Mouse (Mus musculus) brain, embryonic 14.5 days (tissue): ENCODE data around the gene Axin1. TPM values are rescaled to one million over a fixed set of nuclear protein-coding genes. Genes with fewer than 3 reads are reported as not detected.
"Not testable (repeated sequence)": the region's sequence is repeated elsewhere in the genome, so short reads cannot be mapped to it uniquely, and the experiment has no call there.

Source experiments
- DNase-seq: peaks from one replicate; pipeline ENCODE4 v3.0.0-alpha.2; 2011; ENCODE audit warnings: low read depth
- CTCF ChIP-seq: fragments of 200-500 bp; IDR thresholded peaks from 2 replicates; pipeline ENCODE4 v1.5.1; 2012; ENCODE audit warnings: inconsistent platforms, mild to moderate bottlenecking, moderate library complexity, borderline replicate concordance; ENCODE audit not compliant: insufficient read depth, insufficient read length; ENCODE audit errors: extremely low read depth
- POLR2A ChIP-seq: fragments of 200-500 bp; IDR thresholded peaks from 2 replicates; pipeline ENCODE4 v1.6.1; 2012; ENCODE audit warnings: mild to moderate bottlenecking, inconsistent platforms, borderline replicate concordance; ENCODE audit not compliant: poor library complexity, insufficient read depth, insufficient read length, severe bottlenecking; ENCODE audit errors: extremely low read depth
- polyA plus RNA-seq: library from polyadenylated mRNA; depleted of rRNA; stranded (reverse); fragments of >200 nt; gene quantifications from 2 replicates; pipeline ENCODE4 v1.2.3, GENCODE M21; 2012

The Axin1 gene
- polyA plus RNA-seq, 1 experiment = 31.6 TPM

DNA sequence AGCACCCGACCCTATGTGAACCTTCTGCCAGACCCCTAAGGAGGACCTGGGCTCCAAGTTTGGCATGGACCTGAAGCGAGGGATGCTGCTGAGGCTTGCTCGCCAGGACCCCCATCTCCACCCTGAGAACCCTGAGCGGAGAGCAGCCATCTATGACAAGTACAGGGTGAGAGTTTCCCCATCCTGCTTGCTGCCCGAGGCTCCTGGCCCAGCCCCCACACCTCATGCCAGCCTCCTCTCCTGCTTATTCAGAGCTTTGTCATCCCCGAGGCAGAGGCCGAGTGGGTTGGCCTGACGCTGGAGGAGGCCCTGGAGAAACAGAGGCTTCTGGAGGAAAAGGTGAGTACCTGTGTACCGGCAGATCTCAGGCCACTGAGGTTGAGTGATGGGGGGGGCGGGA lies 13.3 kb upstream of the Axin1 start:
- no peak for DNase-seq
- no peak for TF ChIP-seq CTCF
- no peak for TF ChIP-seq POLR2A

DNA sequence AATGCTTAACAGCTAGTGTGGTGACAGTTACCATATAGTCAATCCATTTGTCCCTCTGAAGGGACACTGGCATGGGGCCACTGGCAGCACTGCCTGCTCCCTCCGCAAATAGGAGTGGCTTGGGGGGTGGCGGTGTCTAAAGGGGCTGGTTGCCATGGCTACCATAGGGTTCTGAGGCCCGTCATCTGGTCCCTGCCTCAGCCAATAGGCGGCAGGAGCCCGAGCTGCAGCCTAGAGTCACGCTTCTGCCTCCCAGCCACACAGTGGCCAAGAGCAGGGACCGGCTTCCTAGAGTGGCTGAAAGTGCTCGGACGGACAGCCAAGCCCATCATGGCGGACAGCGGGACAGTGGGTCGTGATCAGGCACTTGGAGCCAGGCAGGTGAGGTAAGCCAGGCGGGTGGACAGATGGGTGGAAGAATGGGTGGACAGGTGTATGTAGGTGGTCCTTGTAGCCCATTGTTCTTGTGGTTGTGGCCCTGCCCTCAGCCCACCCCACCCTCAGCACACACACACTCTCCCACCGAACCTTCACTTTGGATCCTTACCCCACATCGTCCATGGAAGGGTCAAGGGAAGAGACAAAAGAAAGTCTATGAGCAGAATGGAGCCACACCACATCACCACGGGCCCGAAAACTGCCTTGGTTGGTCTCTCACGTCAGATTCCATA lies 7.3 kb upstream of the Axin1 start:
- DNase-seq = peak; percentile 83
- TF ChIP-seq CTCF = no peak
- no peak for TF ChIP-seq POLR2A

DNA sequence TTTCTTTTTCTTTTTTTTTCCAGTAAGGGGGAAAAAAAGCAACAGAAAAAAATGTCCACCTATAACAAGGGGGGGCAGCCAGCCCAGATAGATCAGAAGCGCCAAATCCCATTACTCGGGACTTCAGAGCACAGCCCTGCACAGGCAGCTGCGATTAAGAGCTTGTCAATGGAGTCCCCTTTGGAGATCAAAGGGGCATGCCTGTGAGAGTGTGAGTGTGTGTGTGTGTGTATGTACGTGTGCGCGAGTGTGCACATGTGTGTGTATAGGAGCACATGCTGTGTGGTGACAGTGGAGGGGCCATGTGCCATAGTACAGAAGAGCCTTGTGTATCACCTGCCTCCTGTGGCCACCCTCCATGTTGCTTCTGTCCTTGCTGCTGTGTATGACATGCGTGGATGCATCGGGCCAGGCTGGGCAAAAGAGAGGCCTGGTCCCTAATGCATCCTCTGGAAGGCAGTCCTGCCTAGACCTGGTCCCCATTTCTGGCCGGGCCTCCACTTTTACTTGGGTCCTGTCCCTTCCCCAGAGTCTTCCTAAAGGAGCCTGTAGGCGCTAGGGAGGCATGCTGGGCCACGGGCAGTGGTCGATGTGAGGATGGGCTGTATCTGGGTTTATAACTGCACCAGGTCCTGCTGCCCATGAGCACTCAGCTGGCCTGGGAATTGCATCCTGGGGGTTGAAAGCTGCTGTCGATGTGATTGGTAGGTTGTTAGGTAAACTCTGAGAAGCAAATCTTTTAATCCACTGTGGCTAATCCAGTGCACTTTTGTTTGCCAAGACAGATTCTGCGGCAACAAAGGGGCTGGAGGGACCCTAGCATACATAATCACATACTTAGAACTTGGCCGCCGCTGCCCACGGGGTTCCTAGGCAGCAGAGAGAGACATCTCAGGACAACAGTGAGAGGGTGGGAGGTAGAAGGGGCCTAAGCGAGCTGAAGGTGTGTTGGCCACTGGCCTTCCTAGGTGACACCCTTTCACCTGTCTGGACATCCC lies 6.3 kb upstream of the Axin1 start:
- TF ChIP-seq CTCF = no peak
- no peak for TF ChIP-seq POLR2A
- peak; percentile 76 for DNase-seq

DNA sequence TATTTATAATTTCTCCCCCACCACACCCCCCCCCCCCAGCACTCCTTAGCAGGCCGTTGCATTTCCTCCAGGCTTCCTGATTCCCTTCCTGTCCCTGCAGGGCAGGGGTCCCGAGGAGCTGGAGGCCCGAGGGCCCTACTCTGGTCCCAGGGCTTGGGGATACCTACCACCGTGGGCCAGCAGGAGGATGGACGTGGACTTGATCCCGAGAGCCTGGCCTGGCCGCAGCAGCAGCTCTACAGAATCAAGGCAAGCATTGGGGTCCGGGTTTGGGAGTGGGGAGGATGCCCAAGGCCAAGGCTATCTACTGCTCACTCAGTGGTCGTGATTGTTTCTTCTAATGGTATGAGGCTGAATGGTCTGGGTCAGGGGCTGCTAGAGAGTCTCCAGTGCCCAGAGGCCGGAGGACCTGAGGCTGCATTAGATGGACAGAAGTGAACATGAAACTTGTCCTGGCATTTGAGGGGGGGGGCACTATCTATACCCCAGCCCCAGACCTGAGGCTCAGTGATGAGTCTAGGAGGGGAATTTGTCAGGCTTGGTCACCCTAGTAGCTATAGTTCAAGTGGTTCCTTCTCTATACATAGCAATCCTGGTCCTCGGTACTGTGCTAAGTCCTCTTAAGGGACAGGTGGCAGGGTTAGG lies 1.3 kb upstream of the Axin1 start:
- TF ChIP-seq POLR2A = no peak
- TF ChIP-seq CTCF = no peak

DNA sequence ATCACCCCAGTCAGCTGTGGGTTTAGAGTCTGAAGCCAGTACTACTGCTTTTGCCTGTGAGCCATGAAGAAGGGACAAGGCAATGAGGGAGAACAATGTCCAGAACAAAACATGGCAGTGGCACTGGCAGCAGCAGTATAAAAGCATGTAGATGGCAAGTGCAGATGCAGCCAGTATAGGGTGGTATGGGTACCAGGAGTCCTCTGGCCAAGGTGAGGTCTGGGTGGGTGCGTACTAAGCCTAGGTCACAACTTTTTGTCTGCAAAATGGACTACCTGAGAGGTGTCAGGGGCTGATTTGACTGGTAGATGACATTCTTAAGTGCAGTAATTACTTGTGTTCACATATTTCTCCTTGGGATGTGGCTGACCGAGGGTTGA lies 747 bp upstream of the Axin1 start:
- TF ChIP-seq CTCF = no peak
- no peak for TF ChIP-seq POLR2A
- DNase-seq = no peak

More for the DNA sequence above, 1.3 kb upstream of the Axin1 start:
- DNase-seq = no peak

DNA sequence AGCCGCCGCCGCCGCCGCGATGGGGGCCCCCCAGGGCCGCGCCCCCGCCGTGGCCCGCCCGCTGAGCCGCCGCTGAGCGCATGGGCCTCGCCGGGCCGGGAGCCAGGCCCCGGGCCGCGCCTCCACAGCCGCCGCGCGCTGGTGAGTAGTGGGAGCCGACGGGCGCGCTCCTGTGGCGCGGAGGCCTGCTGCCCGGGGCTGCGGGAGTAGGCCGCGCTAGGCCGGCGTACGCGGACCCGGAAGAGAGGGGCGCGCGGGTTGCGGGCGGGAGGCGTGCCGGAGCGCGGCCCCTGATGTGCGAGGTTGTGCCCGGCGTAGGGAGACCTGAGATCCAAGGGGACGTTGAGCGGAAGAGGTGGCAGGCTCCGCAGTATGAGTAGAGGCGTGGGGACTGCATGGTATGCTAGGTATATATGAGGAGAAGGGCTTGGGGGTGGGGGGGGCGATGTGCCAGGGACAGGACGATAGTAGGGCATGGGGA lies 453 bp downstream of the Axin1 start:
- no peak for TF ChIP-seq CTCF
- no peak for TF ChIP-seq POLR2A
- DNase-seq = peak; percentile 67

DNA sequence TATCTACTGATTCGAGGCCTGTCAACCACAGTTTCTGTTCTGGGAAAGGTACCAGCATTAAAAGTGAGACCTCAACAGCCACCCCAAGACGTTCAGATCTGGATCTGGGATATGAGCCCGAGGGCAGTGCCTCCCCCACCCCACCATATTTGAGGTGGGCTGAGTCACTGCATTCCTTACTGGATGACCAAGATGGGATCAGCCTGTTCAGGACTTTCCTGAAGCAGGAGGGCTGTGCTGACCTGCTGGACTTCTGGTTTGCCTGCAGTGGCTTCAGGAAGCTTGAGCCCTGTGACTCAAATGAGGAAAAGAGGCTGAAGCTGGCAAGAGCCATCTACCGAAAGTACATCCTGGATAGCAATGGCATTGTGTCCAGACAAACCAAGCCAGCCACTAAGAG lies 4.3 kb downstream of the Axin1 start:
- no peak for DNase-seq
- TF ChIP-seq POLR2A = no peak
- no peak for TF ChIP-seq CTCF

DNA sequence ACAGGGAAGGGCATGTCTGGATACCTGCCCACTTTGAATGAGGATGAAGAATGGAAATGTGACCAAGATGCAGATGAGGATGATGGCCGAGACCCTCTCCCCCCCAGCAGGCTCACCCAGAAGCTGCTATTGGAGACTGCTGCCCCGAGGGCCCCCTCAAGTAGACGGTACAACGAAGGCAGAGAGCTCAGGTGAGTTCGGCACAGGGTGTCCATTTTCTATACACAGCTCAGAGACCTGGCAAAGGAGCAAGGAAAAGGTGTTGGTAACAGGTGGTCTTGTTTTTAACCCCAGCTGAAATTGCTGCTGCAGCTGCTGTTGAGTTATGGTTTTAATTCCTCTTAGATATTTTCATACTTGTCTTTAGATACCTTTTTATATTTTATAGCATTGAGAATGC lies 4.9 kb downstream of the Axin1 start:
- no peak for DNase-seq
- TF ChIP-seq POLR2A (no peak), CTCF (no peak)

DNA sequence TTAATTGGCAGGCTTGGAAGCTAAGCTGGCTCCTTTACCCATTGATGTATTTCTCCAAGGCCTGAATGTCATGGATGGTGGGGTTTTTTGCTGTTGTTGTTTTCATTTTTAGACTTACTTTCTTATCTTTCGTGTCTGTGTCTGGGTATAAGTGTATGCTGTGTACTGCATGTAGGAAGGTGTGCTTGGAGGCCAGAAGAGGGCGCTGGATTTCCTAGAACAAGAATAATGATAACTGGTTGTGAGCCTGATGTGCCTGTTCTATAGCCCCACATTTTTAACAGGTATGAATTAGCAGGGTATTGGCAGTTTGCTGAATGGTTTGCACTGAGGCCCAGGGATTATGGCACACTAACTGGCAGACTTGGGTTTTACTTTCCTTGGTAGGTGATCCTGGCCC lies 10.6 kb downstream of the Axin1 start:
- TF ChIP-seq CTCF (no peak), POLR2A (no peak)
- DNase-seq = no peak

DNA sequence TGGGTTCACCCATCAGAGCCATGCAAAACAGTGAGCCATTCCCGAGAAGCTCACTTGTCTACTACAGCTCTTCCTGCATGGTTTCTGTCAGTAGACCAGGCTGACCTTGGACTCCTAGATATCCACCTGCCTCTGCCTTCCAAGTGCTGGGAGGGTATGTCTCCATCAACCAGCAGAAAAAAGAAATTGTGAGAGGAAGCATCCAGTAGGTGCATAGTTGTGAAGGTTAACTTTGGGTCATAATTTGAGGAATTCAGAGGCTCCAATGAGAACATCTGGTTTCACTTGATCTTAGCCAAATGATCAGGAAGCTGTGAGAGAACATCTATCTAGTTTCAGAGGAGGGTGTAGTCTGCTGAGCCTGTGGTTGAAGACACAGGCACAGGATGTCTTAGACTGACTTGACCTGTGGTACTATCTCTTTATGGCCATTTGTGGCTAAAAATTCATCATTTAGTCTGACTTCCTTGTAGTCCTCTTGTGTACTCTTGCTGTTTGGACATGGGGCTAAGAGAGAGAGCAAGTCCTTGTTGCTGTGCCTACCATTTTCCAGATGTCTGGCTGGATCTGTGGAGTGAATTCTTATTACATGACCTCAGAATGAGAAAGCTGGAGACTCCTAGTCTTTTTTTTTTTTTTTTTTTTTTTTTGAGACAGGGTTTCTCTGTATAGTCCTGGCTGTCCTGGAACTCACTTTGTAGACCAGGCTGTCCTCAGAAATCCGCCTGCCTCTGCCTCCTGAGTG lies 13.6 kb downstream of the Axin1 start:
- no peak for DNase-seq
- TF ChIP-seq CTCF (no peak), POLR2A (no peak)

DNA sequence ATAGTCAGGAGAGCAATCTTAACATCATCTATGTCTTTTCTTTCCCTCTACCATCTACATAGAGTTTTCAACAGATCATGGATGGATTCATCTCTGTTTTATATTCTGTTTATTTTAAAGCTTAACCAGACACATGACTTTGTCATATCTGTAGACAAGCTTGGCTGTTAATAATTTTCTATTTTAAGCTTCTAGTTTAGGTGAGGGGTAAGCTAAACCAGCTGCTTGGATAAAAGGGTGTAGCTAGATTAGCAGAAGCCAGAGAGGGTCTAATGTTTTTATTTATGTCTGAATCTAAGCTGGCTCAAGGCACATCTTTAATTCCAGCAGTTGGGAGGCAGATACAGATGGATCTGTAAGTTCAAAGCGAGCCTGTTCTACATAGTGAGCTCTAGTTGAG lies 24.2 kb downstream of the Axin1 start:
- no peak for DNase-seq
- no peak for TF ChIP-seq CTCF

DNA sequence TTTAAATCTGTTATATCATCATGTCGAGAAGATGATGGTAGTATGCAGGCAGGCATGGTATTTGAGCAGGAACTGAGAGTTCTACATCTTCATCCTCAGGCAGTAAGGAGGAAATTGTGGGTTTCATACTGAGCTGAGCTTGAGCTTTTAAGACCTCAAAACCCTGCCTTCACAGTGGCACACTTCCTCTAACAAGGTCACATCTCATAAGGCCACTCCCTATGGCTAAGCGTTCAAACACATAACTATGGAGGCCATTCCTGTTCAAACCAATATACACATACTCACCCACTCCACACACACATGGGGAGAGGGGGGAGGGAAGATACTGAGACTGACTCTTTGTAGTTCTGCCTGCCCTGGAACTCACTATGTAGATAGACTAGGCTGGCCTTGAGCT lies 29.6 kb downstream of the Axin1 start:
- no peak for TF ChIP-seq POLR2A
- no peak for TF ChIP-seq CTCF
- DNase-seq = no peak

DNA sequence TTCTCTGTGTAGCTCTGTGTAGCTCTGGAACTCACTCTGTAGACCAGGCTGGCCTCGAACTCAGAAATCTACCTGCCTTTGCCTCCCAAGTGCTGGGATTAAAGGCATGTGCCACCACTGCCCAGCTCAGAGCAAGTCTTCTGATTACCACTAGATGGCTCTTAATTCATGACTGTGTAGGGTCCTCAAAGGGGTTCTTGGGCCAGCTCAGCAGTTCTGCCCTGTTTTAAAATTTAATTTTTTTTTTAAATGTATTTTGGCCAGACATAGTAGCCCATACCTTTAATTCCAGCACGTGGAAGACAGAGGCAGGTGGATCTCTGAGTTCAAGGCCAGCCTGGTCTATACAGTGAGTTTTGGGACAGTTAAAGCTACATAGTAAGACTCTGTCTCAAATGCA lies 36.8 kb downstream of the Axin1 start:
- peak; percentile 6; the same call in 1 of the 2 replicates for TF ChIP-seq CTCF
- DNase-seq = not testable (repeated sequence)

DNA sequence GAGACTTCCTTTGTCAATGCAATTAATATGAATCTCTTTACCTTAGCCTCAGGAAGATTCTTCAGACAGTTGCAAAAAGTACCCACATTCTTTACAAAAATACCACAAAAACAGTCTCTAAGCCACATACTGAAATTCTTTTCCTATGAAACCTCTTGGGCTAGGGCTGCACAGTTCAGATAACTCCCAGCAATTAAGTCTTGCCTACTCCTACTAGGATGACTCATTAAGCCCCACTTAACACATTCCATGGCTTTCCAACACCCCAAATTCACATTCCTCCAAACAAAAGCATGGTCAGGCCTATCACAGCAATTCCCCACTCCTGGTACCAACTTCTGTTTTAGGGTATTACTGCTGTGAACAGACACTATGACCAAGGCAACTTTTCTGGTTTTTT lies 40.1 kb downstream of the Axin1 start:
- TF ChIP-seq CTCF (no peak), POLR2A (no peak)

More for the DNA sequence above, 40.1 kb downstream of the Axin1 start:
- no peak for DNase-seq
